Mouse (Mus musculus): ENCODE measurements around the gene Ccdc61. TPM values are rescaled to one million over a fixed set of nuclear protein-coding genes. Genes with fewer than 3 reads are reported as not detected.

The Ccdc61 gene
- polyA plus RNA-seq, 1 experiment from 2014 or later: 23.0 TPM

Other genes with a start within 250 kb of the Ccdc61 start
- gene Psg20, start 224.2 kb downstream of the Ccdc61 start, polyA plus RNA-seq (2015; fragmentation: Nextera tagmentation; extraction: Ambion mirVana): not detected in 2 replicates
- not detected in 2 replicates for gene Psg22, start 192.3 kb downstream of the Ccdc61 start, polyA plus RNA-seq (2015; fragmentation: Nextera tagmentation; extraction: Ambion mirVana)
- not detected in 2 replicates for gene Psg19, start 111.9 kb downstream of the Ccdc61 start, polyA plus RNA-seq (2015; fragmentation: Nextera tagmentation; extraction: Ambion mirVana)
- not detected in 2 replicates for gene Psg17, start 88.8 kb downstream of the Ccdc61 start, polyA plus RNA-seq (2015; fragmentation: Nextera tagmentation; extraction: Ambion mirVana)
- 0.17 and 0.59 TPM in 2 replicates for gene Mill2, start 70.4 kb downstream of the Ccdc61 start, polyA plus RNA-seq (2015; fragmentation: Nextera tagmentation; extraction: Ambion mirVana)
- gene Pglyrp1, start 39.1 kb downstream of the Ccdc61 start, polyA plus RNA-seq (2015; fragmentation: Nextera tagmentation; extraction: Ambion mirVana): 12.6 and 12.8 TPM in 2 replicates
- 9.7 and 10.7 TPM in 2 replicates for gene Nova2, start 15.5 kb upstream of the Ccdc61 start, polyA plus RNA-seq (2015; fragmentation: Nextera tagmentation; extraction: Ambion mirVana)
- gene Nanos2, start 77.0 kb upstream of the Ccdc61 start, polyA plus RNA-seq (2015; fragmentation: Nextera tagmentation; extraction: Ambion mirVana): 0.56 TPM in 2 replicates
- 5.8 and 7.4 TPM in 2 replicates for gene Mypop, start 80.8 kb upstream of the Ccdc61 start, polyA plus RNA-seq (2015; fragmentation: Nextera tagmentation; extraction: Ambion mirVana)
- gene Irf2bp1, start 93.6 kb upstream of the Ccdc61 start, polyA plus RNA-seq (2015; fragmentation: Nextera tagmentation; extraction: Ambion mirVana): 28.4 and 29.9 TPM in 2 replicates
- 0.13 and 0.14 TPM in 2 replicates for gene Foxa3, start 113.1 kb upstream of the Ccdc61 start, polyA plus RNA-seq (2015; fragmentation: Nextera tagmentation; extraction: Ambion mirVana)
- gene Sympk, start 114.0 kb upstream of the Ccdc61 start, polyA plus RNA-seq (2015; fragmentation: Nextera tagmentation; extraction: Ambion mirVana): 30.4 and 32.7 TPM in 2 replicates
- not detected in 2 replicates for gene Rsph6a, start 144.3 kb upstream of the Ccdc61 start, polyA plus RNA-seq (2015; fragmentation: Nextera tagmentation; extraction: Ambion mirVana)
- gene Dmwd, start 165.8 kb upstream of the Ccdc61 start, polyA plus RNA-seq (2015; fragmentation: Nextera tagmentation; extraction: Ambion mirVana): 25.1 and 26.0 TPM in 2 replicates
- gene Dmpk, start 173.4 kb upstream of the Ccdc61 start, polyA plus RNA-seq (2015; fragmentation: Nextera tagmentation; extraction: Ambion mirVana): 10.5 and 10.7 TPM in 2 replicates
- 2.5 and 3.2 TPM in 2 replicates for gene Six5, start 184.2 kb upstream of the Ccdc61 start, polyA plus RNA-seq (2015; fragmentation: Nextera tagmentation; extraction: Ambion mirVana)
- gene Gm4969, start 208.0 kb upstream of the Ccdc61 start, polyA plus RNA-seq (2015; fragmentation: Nextera tagmentation; extraction: Ambion mirVana): 2.1 and 2.3 TPM in 2 replicates
- gene Fbxo46, start 209.4 kb upstream of the Ccdc61 start, polyA plus RNA-seq (2015; fragmentation: Nextera tagmentation; extraction: Ambion mirVana): 17.7 and 18.1 TPM in 2 replicates
- gene Qpctl, start 238.9 kb upstream of the Ccdc61 start, polyA plus RNA-seq (2015; fragmentation: Nextera tagmentation; extraction: Ambion mirVana): 21.7 and 22.2 TPM in 2 replicates
- gene Snrpd2, start 239.3 kb upstream of the Ccdc61 start, polyA plus RNA-seq (2015; fragmentation: Nextera tagmentation; extraction: Ambion mirVana): 108 and 118 TPM in 2 replicates